Mouse (Mus musculus): ENCODE results near the gene Atf7ip. TPM values are rescaled to one million over a fixed set of nuclear protein-coding genes. Genes with fewer than 3 reads are reported as not detected.
A peak's percentile ranks its signal among the peaks of the same experiment; 100 is the strongest.

The Atf7ip gene
- total RNA-seq, 2 experiments from 2014 or later = 119 to 123 TPM

DNA sequence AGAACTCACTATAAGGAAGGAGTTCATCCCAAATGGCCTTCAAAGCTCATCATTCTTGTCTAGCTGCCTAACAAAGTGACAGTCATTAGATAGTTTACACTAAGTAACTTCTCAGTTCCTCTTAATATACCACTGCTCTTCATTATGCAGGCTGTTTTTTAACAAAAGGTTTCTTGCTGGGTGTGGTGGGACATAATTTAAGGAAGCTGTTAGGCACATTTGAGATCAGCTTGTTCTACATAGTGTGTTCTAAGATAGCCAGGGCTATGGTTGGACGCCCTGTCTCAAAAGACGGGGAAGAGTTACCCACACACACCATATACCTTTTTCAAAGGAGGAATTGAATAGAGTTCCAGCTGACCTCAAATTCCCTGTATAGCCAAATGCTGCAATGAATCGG is 21.9 kb upstream of the Atf7ip start:
- DNase-seq (ENCODE audit: low spot score in 2 of 2) = no peak

DNA sequence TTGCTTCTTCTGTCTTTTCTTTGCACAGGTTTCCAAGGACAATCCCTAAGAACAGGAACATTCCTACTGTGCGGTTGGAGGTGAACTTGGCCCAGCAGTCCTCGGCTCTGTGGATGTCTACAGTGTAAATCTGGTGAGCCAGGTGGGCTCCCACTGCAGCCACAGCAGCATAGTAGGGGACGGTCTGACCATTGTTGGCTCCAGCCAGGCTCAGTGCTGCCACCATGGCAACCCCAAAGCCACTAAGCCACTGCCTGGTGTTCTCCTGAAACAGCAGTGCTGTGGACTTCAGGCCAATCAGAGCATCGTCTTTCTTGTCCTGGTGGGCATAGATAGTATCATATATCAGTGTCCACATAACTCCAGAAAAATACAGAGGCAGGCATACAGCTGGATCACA is 19.8 kb upstream of the Atf7ip start:
- DNase-seq (ENCODE audit: low spot score in 2 of 2) = no peak

DNA sequence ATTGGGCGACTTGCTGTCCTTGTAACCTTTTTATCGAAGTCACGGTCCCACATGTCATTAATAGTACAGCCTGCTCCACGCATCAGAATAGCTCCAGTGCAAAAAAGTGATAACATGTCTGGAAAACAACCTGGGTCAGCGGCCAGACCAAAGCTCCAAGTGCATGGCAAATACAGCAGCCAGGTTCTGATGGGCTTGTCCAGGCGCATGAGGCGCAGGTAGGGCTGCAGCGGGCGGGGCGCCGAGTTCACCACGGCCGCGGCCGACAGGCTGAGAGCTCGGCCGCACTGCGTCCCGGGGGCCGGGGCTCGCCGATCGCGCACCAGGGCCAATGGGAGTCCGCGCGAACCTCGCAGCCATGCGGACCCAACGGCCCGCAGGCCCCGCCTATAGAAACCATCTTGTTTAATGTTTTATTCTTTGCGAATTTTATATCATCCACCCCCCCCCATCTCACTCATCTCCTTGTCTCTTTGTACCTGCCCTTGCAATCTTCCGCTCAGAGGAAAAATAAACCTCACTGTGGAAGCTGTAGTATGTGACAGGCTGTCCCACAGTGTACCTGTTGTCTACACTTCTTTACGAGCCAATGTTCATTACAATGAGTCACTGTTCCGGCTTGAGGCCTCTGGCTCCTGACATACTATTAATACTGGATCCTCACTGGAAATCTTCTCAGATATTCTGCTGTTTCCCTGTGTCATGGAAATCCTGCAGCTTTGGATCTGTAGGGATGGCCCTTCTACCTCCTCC is 19.0 kb upstream of the Atf7ip start:
- no peak for DNase-seq (ENCODE audit: low spot score in 2 of 2)

GRCm38 (mm10) chr6:136487554-136487950 is 18.4 kb upstream of the Atf7ip start:
- no peak for DNase-seq (ENCODE audit: low spot score in 2 of 2)

DNA sequence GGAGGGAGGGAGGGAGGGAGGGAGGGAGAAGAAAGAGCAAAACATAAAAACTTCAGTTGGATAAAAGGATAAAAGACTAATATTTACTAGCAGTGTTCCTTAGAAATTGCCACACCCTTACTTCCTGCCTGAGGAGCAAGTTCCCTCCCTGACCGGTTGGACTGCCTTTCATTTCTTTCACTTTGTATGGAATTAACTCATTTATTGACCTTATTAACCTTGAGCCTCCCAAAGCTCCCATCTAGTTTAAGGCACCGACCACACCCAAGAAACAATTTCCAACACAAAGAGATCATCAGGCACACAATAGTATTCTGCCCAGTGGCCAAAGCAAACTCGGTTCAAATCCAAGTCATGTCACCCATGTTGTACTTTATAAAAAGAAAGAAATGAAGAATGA is 16.1 kb upstream of the Atf7ip start:
- DNase-seq (ENCODE audit: low spot score in 2 of 2) = no peak

DNA sequence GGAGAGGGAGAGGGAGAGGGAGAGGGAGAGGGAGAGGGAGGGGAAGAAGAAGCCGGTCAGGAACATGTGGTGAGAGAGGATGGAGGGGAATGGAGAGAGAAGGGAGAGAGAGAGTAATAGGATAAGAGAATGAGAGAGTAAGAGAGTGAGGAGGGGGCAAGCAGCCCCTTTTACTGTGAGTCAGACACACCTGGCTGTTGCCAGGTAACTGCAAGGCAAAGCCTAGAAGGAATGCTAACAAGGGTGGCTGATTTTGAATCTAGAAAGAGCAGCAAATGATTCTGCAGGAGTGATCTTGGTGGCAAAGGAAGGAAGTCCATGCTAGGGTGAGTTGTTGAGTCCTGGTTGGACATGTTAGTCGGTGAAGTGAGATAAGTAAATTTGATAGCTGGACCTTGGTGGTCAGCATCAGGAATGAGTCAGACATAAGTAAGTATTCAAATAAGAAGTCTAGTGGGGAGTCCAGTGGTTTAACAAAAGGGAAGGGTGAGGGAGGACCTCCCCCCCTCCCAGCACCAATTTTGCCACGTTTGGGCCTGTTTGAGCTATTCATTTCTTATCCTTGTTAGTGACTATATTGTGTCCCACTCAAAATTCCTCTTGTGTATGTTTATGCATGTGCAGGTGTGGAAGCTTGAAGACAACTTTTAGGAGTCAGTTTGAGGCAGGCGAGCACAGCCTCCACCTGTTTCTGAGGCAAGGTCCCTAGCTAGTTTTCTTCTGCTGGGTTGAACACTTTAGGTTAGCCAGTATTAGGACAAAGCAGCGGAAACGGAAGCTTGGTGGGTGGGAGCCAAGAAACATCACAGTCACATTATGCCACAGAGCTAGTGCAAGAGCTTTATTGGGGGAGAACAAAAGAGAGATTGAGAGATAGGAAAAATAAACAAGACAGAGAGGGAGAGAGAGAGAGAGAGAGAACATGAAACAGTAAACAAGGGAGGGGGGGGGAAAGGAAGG is 15.2 kb upstream of the Atf7ip start:
- DNase-seq (ENCODE audit: low spot score in 2 of 2) = no peak

DNA sequence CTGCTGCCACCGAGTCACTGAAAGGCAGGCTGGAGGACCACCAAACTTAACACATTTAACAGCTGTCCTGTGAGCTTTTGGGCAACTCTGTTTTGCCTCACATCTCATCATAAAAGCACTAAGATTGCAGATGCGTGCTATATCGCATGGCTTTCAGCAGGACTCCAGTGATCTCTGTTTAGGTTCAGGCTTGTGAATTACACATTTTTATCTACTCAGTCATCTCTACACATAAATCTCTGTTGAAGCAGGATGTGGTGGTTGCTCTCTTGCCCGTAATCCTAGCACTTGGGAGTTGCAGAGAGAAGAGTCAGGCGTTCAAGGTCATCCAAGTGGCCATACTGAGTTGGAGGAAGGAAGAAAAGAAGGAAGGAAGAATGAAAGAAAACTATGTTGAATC is 14.3 kb upstream of the Atf7ip start:
- DNase-seq (ENCODE audit: low spot score in 2 of 2) = no peak

DNA sequence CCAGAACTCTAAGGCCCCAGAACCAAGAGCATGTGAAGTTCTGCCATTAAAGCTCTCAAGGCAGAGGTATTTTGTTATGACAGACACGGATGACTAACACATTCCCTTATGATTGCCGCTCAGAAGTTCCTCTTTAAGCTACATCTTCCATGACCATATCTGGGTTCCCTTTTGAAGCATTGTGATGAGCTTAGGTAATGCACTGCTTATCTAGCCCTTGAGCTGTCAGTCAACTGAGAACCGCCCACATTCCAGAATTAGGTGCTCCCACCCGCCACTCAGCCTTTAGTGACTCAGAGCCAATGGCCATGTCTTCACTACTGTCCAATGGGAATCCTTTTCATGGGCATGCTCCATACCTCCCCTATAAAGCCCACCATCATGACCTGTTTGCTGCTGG is 13.7 kb upstream of the Atf7ip start:
- no peak for DNase-seq (ENCODE audit: low spot score in 2 of 2)

- no peak for DNase-seq (ENCODE audit: low spot score in 2 of 2)
These were observed 12.5 kb upstream of the Atf7ip start for GRCm38 (mm10) chr6:136493486-136493885.

- DNase-seq (ENCODE audit: low spot score in 2 of 2) = no peak
These were observed 11.8 kb upstream of the Atf7ip start for GRCm38 (mm10) chr6:136493910-136494751.

DNA sequence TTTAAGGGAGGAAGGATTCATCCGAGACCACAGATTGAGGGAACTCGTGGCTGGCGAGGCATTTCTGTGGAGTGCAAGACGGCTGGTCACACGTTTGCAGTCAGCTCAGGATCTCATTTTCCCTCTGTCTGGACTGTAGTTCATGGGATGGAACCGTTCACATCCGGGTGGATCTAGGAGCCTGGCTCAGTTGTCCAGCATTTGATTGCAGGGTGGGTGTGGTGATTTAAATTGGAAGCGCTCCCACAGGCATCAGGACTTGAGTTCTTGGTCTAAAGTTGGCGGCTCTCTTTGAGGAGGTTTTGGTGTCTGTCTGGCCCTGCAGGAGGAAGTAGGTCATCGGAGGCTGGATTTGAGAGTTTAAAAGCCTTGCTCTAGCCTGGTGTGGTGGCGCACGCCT is 10.9 kb upstream of the Atf7ip start:
- DNase-seq (ENCODE audit: low spot score in 2 of 2) = no peak

DNA sequence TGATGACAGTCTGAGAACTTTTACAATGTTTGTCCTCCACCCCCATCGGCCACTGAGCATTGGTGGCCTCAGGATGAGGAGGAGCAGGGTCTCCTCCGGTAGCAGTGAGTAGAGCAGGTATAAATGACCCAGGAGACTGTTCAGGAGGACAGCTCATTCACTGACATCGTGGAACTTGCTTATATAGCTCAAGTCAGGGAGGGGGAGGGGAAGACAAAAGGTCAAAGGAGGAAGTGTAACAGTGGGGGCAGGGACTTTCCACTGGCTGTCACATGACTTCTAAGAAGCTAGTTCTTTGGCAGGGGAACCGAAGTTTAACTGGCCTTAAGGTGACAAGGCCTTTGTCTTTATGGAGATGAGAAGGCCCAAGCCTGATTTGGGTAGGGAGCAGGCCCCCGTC is 8.2 kb upstream of the Atf7ip start:
- no peak for DNase-seq (ENCODE audit: low spot score in 2 of 2)

DNA sequence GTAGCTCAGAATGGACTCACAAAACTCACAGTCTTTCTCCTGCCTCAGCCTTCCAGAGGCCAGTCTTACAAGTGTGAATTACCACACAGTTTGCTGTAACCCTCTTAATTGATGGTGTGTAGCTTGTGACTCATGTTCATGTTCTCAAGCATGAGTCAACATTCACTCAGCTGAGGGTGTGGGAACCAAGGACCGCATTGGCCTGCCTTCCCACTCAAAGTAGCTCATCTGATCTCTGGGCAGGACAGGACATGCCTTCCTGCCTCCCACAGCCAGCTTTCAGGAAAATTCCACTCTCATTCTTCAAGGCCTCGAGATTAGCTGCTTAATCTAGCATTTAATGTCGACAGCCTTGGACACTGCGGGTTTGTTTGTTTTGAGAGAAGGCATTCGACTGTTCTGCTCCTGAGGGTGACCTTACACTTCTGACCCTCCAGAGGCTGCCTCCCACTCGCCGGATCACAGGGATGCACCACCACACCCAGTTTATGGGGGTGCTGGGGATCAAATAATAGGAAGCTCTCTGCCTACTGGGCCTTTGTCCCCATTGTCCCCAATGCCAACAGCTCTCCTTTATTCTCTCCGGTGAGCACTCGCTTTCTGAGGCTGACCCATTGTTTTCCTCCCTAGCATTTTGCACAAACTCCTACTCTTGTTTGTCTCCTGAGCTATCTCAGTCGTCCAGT is 6.5 kb upstream of the Atf7ip start:
- no peak for DNase-seq (ENCODE audit: low spot score in 2 of 2)

- DNase-seq (ENCODE audit: low spot score in 2 of 2) = no peak
These were observed 2.7 kb downstream of the Atf7ip start for GRCm38 (mm10) chr6:136508652-136509051.

GRCm38 (mm10) chr6:136510945-136511344 is 5.0 kb downstream of the Atf7ip start:
- DNase-seq (ENCODE audit: low spot score in 2 of 2) = no peak

GRCm38 (mm10) chr6:136512351-136512750 is 6.4 kb downstream of the Atf7ip start:
- DNase-seq (ENCODE audit: low spot score in 2 of 2) = no peak

GRCm38 (mm10) chr6:136516626-136517025 is 10.7 kb downstream of the Atf7ip start:
- no peak for DNase-seq (ENCODE audit: low spot score in 2 of 2)

GRCm38 (mm10) chr6:136517221-136517620 is 11.3 kb downstream of the Atf7ip start:
- DNase-seq (ENCODE audit: low spot score in 2 of 2) = no peak

GRCm38 (mm10) chr6:136518537-136519246 is 12.7 kb downstream of the Atf7ip start:
- peak; percentile 79 to 85 for DNase-seq (ENCODE audit: low spot score in 2 of 2)

GRCm38 (mm10) chr6:136519254-136519653 is 13.3 kb downstream of the Atf7ip start:
- DNase-seq (ENCODE audit: low spot score in 2 of 2) = no peak

All from adrenal gland, postnatal 4 days (tissue).